Comparison of ENCODE assay signal across 13 mouse cellular contexts in the genomic region with DNA sequence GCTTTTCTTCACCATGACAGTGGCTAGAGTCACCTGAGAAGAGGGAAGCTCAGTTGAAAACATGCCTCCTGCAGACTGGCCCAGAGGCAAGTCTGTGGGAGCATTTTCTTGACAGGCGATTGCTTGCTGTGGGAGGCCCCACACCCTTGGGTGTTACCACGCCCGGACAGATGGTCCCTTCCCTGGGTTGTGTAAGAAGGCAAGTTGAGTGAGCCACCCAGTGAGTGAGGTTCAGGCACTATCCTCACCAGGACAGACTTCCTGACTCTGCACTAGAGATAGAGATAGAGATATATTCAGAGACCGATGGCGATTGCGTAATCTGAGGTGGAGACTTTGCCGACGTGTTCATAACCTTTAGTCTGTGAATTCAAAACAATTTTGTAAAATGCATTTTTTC.
DNase-seq lines count a peak whose midpoint lies in the region; ATAC-seq and TF ChIP-seq lines count a peak whose summit lies in the region.
"Had no signal": no experiment of that assay in that cellular context is flagged by ENCODE, and none has a peak within 500 bp of the region (broad histone marks: within the 10 kb centered on the region; RNA-seq: fewer than 3 reads in every experiment).

No protein-coding gene starts in this region.

- H3K9me3 ChIP-seq in stomach, embryonic 15.5 days = no peaks in the 10 kb centered on the region
- no peaks in the 10 kb centered on the region for H3K9me3 ChIP-seq in stomach, postnatal 0 days (ENCODE audit: control insufficient read depth, low read length)
- H3K9me3 ChIP-seq: G1E had no signal

- no peak for TF ChIP-seq CTCF in stomach, postnatal 0 days (IDR thresholded peaks at IDR 0.05; ENCODE audit: low read depth)
- no peak for TF ChIP-seq CTCF in gastrocnemius, adult 2 months (IDR thresholded peaks at IDR 0.05)

- 77% methylated on average over 8 of the region's 8 CpGs for WGBS in stomach, embryonic 15.5 days
- 79% methylated on average over 8 of the region's 8 CpGs for WGBS in stomach, postnatal 0 days

- H3K36me3 ChIP-seq in stomach, embryonic 15.5 days = no peaks in the 10 kb centered on the region
- no peaks in the 10 kb centered on the region for H3K36me3 ChIP-seq in stomach, postnatal 0 days (ENCODE audit: control insufficient read depth, insufficient read depth, low read length)
- H3K36me3 ChIP-seq: G1E; midbrain, embryonic 13.5 days had no signal

- ATAC-seq in stomach, embryonic 15.5 days (ENCODE audit: insufficient read depth, low FRiP score, low read depth) = peak; percentile 86
- no peak for ATAC-seq in stomach, postnatal 0 days (ENCODE audit: low FRiP score, low TSS enrichment)
- ATAC-seq in hematopoietic stem cell, adult 5-6 weeks (replicated peaks in 1 of 2; ENCODE audit: insufficient read depth in 1 of 2, low FRiP score in 2 of 2, low TSS enrichment in 1 of 2, low read depth in 1 of 2, poor library complexity in 2 of 2, severe bottlenecking in 2 of 2) = peak; percentile 83 to 88
- ATAC-seq: midbrain, embryonic 13.5 days had no signal

- H3K9ac ChIP-seq in stomach, embryonic 15.5 days = no peak overlapping the region
- H3K9ac ChIP-seq in stomach, postnatal 0 days (ENCODE audit: low read length) = no peak overlapping the region
- H3K9ac ChIP-seq: midbrain, embryonic 13.5 days had no signal

- no peak overlapping the region for H3K4me3 ChIP-seq in stomach, embryonic 15.5 days (replicated peaks)
- no peak overlapping the region for H3K4me3 ChIP-seq in stomach, postnatal 0 days (ENCODE audit: low read depth, low read length)
- H3K4me3 ChIP-seq in gastrocnemius, adult 2 months = no peak overlapping the region
- H3K4me3 ChIP-seq: midbrain, embryonic 13.5 days had no signal

- peaks cover 2% of the 10 kb centered on the region; the same call in 1 of the 2 replicates for H3K4me1 ChIP-seq in stomach, embryonic 15.5 days
- no peaks in the 10 kb centered on the region for H3K4me1 ChIP-seq in stomach, postnatal 0 days (replicated peaks; ENCODE audit: control insufficient read depth, insufficient read depth)

- intact Hi-C loops in gastrocnemius, adult 2 months (cut with DNase I) = no loop called here

- H3K27ac ChIP-seq in stomach, embryonic 15.5 days = no peak overlapping the region
- no peak overlapping the region for H3K27ac ChIP-seq in stomach, postnatal 0 days (replicated peaks)
- H3K27ac ChIP-seq in gastrocnemius, adult 2 months = no peak overlapping the region
- H3K27ac ChIP-seq: midbrain, embryonic 13.5 days had no signal

- no peak for DNase-seq in stomach, postnatal 0 days (ENCODE audit: low spot score)
- DNase-seq in lung, postnatal 36 days = peak; percentile 42
- DNase-seq in thymus, postnatal 36 days = peak; percentile 13 to 15
- DNase-seq in gastrocnemius, adult 2 months = no peak
- DNase-seq in retina, embryonic 14.5 days (ENCODE audit: low spot score) = no peak
- no peak for DNase-seq in testis, postnatal 10 days (ENCODE audit: low spot score)
- DNase-seq: heart, postnatal 10 days; layer of hippocampus, adult 9-11 months; right cerebral cortex, postnatal 4 days had no signal

- no peaks in the 10 kb centered on the region for H3K27me3 ChIP-seq in stomach, embryonic 15.5 days (replicated peaks)
- H3K27me3 ChIP-seq in stomach, postnatal 0 days (ENCODE audit: control insufficient read depth, insufficient read depth, low read length) = no peaks in the 10 kb centered on the region
- H3K27me3 ChIP-seq: midbrain, embryonic 13.5 days had no signal

- H3K4me2 ChIP-seq in stomach, embryonic 15.5 days = no peak overlapping the region
- no peak overlapping the region for H3K4me2 ChIP-seq in stomach, postnatal 0 days (replicated peaks; ENCODE audit: low read depth)
- H3K4me2 ChIP-seq: midbrain, embryonic 13.5 days had no signal

- no peak for TF ChIP-seq EP300 in stomach, postnatal 0 days (optimal IDR thresholded peaks at IDR 0.05)

Comparison
In these comparisons a context has a peak if more than half of its experiments do, and no peak if none do; other contexts are left out.
1. DNase-seq: peak in lung, postnatal 36 days (single experiment) and thymus, postnatal 36 days (2 of 2); none in stomach, postnatal 0 days (single experiment), gastrocnemius, adult 2 months (single experiment), retina, embryonic 14.5 days (single experiment) and testis, postnatal 10 days (single experiment).